Mouse (Mus musculus) heart, embryonic 11.5 days (tissue): Measurements from ENCODE around the gene Thap8. TPM values are rescaled to one million over a fixed set of nuclear protein-coding genes. Genes with fewer than 3 reads are reported as not detected.

Experiments used
- ATAC-seq: fragments of 200-750 bp; cut with Nextera tagmentation; replicated peaks from 2 replicates; pipeline ENCODE4 v1.8.0; 2017; ENCODE audit warnings: moderate library complexity; ENCODE audit not compliant: insufficient number of reproducible peaks, low FRiP score, low TSS enrichment
- H3K27ac ChIP-seq: fragments of 300-500 bp; sonication (generic); 2 replicates; pipeline ENCODE4 v1.5.1; 2014; ENCODE audit warnings: mild to moderate bottlenecking, low read depth, low read length
- H3K27me3 ChIP-seq: fragments of 300-500 bp; sonication (generic); 2 replicates; pipeline ENCODE4 v1.6.1; 2014; ENCODE audit warnings: mild to moderate bottlenecking, low read length, mixed read lengths; ENCODE audit not compliant: control insufficient read depth, insufficient read depth
- H3K36me3 ChIP-seq: fragments of 300-500 bp; sonication (generic); 2 replicates; pipeline ENCODE4 v1.6.1; 2014; ENCODE audit warnings: mild to moderate bottlenecking, low read length, moderate library complexity, mixed read lengths; ENCODE audit not compliant: control insufficient read depth, insufficient read depth
- H3K4me1 ChIP-seq: fragments of 300-500 bp; sonication (generic); 2 replicates; pipeline ENCODE4 v1.6.1; 2014; ENCODE audit warnings: low read length; ENCODE audit not compliant: control insufficient read depth, insufficient read depth
- H3K4me2 ChIP-seq: fragments of 300-500 bp; sonication (generic); 2 replicates; pipeline ENCODE4 v1.6.1; 2014; ENCODE audit warnings: mild to moderate bottlenecking, moderate library complexity
- H3K4me3 ChIP-seq: fragments of 300-500 bp; sonication (generic); 2 replicates; pipeline ENCODE4 v1.5.1; 2014; ENCODE audit warnings: low read depth, low read length
- H3K9ac ChIP-seq: fragments of 300-500 bp; sonication (generic); 2 replicates; pipeline ENCODE4 v1.6.1; 2014; ENCODE audit warnings: mild to moderate bottlenecking, low read depth, low read length, moderate library complexity
- H3K9me3 ChIP-seq: fragments of 300-500 bp; sonication (generic); replicated peaks from 2 replicates; pipeline ENCODE4 v1.6.1; 2016; ENCODE audit warnings: low read length; ENCODE audit not compliant: control insufficient read depth
- WGBS: fragments of 180-500 bp; shearing (Covaris S2); extraction: QIAGEN DNeasy Blood & Tissue Kit; methylation state at CpG from one replicate; pipeline ENCODE4 v1.1.7; 2014; ENCODE audit not compliant: insufficient replicate concordance; 5-methylcytosine and 5-hydroxymethylcytosine counted together
- polyA plus RNA-seq: library from polyadenylated mRNA; unstranded; fragments of >200 nt; fragmentation: Nextera tagmentation; extraction: Ambion mirVana; gene quantifications from 2 replicates; pipeline ENCODE4 v1.2.1, GENCODE M21; 2014

Thap8 gene
- polyA plus RNA-seq, 1 experiment from 2014 or later: 0.20 TPM

DNA sequence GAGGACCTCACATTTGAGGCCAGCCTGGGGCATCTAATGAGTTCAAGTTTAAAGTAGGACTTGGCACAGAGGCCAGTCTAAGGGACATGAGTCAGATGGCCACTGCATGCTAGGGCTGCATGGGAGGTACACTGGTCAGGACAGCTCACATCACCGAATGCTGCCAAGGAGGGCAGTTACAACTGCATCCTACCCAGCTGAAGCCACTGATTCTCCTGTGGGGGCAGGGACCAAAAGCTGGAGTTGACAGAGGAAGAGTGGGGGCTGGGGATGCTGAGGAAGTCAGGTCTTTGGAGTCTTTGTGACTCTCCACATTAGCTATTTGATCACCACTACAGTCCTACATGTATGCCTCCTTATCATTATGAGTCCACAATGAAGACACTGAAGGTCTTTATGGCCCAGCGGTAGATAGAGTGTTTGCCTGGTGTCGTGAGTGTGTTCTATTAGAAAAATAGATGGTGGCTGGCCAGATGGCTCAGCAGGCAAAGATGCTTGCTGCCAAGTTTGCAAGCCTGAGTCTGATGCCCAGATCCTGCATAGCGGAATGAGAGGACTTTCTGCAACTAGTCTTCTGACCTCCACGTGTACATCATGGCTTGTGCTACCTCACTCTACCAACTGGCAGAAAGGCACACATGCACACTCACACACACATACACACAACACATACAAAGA lies 59.7 kb downstream of the Thap8 start:
- WGBS: 63% methylated on average over 5 of the region's 5 CpGs
- peaks cover 15% of the 10 kb centered on the region for H3K27me3 ChIP-seq
- no peak overlapping the region for H3K9ac ChIP-seq
- no peak overlapping the region for H3K4me3 ChIP-seq
- H3K36me3 ChIP-seq: no peaks in the 10 kb centered on the region
- no peak overlapping the region for H3K27ac ChIP-seq
- no peak overlapping the region for H3K4me2 ChIP-seq
- H3K4me1 ChIP-seq: no peaks in the 10 kb centered on the region
- no peak for ATAC-seq
- H3K9me3 ChIP-seq: no peaks in the 10 kb centered on the region

Other genes with a start within 250 kb of the Thap8 start
- 3.1 and 3.8 TPM in 2 replicates for gene Zfp14, start 228.7 kb upstream of the Thap8 start, polyA plus RNA-seq
- 4.1 TPM in 2 replicates for gene Zfp82, start 207.2 kb upstream of the Thap8 start, polyA plus RNA-seq
- 0.26 and 0.96 TPM in 2 replicates for gene Gm26920, start 189.7 kb upstream of the Thap8 start, polyA plus RNA-seq
- 7.4 and 8.1 TPM in 2 replicates for gene Zfp566, start 189.6 kb upstream of the Thap8 start, polyA plus RNA-seq
- gene Zfp260, start 185.3 kb upstream of the Thap8 start, polyA plus RNA-seq: 87.2 and 96.0 TPM in 2 replicates
- gene Zfp382, start 158.2 kb upstream of the Thap8 start, polyA plus RNA-seq: 5.3 and 5.8 TPM in 2 replicates
- gene Zfp146, start 110.3 kb upstream of the Thap8 start, polyA plus RNA-seq: 6.6 and 10.4 TPM in 2 replicates
- 309 and 324 TPM in 2 replicates for gene Cox7a1, start 96.0 kb upstream of the Thap8 start, polyA plus RNA-seq
- gene Capns1, start 81.3 kb upstream of the Thap8 start, polyA plus RNA-seq: 64.6 and 71.7 TPM in 2 replicates
- gene Polr2i, start 48.1 kb upstream of the Thap8 start, polyA plus RNA-seq: 120 and 126 TPM in 2 replicates
- gene Tbcb, start 47.8 kb upstream of the Thap8 start, polyA plus RNA-seq: 184 and 185 TPM in 2 replicates
- gene Ovol3, start 44.4 kb upstream of the Thap8 start, polyA plus RNA-seq: not detected in 2 replicates
- 7.7 and 9.9 TPM in 2 replicates for gene Wdr62, start 325 bp downstream of the Thap8 start, polyA plus RNA-seq
- 18.6 and 22.1 TPM in 2 replicates for gene Clip3, start 11.6 kb downstream of the Thap8 start, polyA plus RNA-seq
- 65.5 and 66.1 TPM in 2 replicates for gene Alkbh6, start 28.6 kb downstream of the Thap8 start, polyA plus RNA-seq
- 18.1 and 20.0 TPM in 2 replicates for gene Syne4, start 34.7 kb downstream of the Thap8 start, polyA plus RNA-seq
- gene E130208F15Rik, start 41.6 kb downstream of the Thap8 start, polyA plus RNA-seq: not detected in 2 replicates
- gene Sdhaf1, start 43.8 kb downstream of the Thap8 start, polyA plus RNA-seq: 14.6 and 16.6 TPM in 2 replicates
- gene Lrfn3, start 82.7 kb downstream of the Thap8 start, polyA plus RNA-seq: 1.4 and 1.5 TPM in 2 replicates
- 8.9 and 9.2 TPM in 2 replicates for gene Tyrobp, start 133.7 kb downstream of the Thap8 start, polyA plus RNA-seq
- gene Hcst, start 139.8 kb downstream of the Thap8 start, polyA plus RNA-seq: 0.53 and 0.99 TPM in 2 replicates
- 1.0 and 1.4 TPM in 2 replicates for gene Nfkbid, start 141.6 kb downstream of the Thap8 start, polyA plus RNA-seq
- gene Aplp1, start 165.4 kb downstream of the Thap8 start, polyA plus RNA-seq: 34.9 and 37.8 TPM in 2 replicates
- 1.5 and 3.7 TPM in 2 replicates for gene Kirrel2, start 177.6 kb downstream of the Thap8 start, polyA plus RNA-seq
- gene Nphs1, start 178.2 kb downstream of the Thap8 start, polyA plus RNA-seq: 0.10 and 0.37 TPM in 2 replicates
- 0.37 TPM in 1 of 2 replicates, not detected in the other for gene Prodh2, start 213.5 kb downstream of the Thap8 start, polyA plus RNA-seq